Mouse (Mus musculus) adrenal gland, postnatal 10 days (tissue): ENCODE measurements at regions not wholly inside any gene's neighbourhood (a gene's known extent, or its start where the extent isn't known, plus 50 kb on each side); places are given as distances from the start of the nearest gene placed in this dataset.

Experiments
- DNase-seq: peaks from one replicate; pipeline ENCODE4 v3.0.0; 2021; ENCODE audit warnings: mixed read lengths

DNA sequence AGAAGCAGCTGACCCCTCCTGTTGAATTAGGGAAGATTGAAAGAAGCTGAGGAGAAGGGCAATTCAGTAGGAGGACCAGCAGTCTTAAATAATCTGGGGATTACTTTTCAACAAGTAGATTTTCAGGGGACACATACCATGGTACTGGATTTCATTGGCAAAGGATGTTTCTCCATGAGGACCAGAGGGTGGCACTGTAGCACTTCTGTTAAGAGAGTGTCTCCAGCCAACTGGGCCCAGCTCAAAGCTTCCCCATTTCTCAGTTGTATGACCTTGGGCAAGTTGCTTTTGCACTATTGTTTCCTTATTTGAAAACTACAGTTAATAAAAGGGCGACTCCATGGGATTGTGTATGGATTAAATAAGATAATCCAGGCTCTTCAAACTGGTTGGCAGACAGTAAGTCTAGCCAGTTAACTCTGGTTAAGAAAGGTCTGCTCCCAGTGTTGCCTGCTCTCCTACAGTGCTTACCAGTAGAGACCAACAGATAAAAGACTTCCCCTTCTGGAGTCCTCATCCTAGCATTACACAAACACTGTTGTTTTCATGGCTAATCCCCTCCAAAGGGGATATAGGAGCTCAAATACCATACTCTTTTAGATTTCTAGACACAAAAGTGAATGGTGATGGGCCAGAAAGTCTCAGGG is 259.9 kb downstream of the Stim2 start:
- DNase-seq: peak; percentile 42

DNA sequence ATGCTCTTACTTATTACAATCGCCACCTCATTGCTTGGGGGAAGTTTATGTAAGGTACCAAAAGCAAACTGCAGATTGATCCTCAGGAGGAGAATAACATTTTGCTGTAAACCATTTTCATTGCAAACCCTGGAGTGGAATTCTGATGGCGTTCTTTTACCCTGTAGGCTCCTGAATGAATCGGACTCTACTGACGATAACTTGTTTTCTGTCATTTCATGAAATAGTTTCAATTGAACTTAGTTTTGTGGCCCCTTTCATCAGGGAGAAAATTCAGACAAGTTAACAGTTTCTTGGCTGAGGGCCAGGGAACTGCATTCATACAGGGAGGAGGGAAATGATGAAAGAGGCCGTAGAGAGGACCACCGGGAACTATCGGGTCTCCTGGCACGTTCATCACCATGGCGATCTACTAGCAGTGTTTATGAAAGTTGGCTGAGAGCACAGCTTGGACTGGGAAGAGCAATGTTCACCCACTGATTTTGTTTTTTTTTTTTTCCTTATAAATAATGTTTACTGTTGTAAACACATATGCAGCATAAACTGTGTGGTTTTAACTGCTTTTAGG is 266.7 kb downstream of the Stim2 start:
- no peak for DNase-seq

- DNase-seq: no peak
These were observed 269.7 kb downstream of the Stim2 start for GRCm38 (mm10) chr5:54267905-54268590.

DNA sequence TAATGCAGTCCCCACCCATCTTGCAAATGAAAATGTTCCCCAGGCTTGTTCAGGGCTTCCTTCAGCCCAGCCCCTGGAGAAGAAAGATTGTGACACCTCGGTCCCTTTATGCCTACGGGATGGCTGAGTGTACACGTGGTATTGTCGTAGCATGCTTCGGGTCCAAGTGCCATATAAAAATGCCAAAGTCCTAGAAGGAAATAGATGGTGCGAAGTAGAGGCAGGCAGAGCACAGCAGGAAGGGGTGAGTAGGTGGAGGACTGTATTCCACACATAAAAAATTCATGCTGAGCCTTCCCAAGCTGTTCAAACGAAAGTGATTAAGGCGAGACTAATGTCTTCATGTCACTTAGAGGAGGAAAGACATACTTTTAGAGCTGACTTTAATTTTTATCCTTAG is 281.1 kb downstream of the Stim2 start:
- DNase-seq: no peak

- no peak for DNase-seq
These were observed 282.4 kb downstream of the Stim2 start for GRCm38 (mm10) chr5:54280670-54281069.

GRCm38 (mm10) chr5:54281121-54281520 is 282.8 kb downstream of the Stim2 start:
- no peak for DNase-seq

GRCm38 (mm10) chr5:54290372-54291080 is 292.2 kb downstream of the Stim2 start:
- DNase-seq: peak; percentile 6

DNA sequence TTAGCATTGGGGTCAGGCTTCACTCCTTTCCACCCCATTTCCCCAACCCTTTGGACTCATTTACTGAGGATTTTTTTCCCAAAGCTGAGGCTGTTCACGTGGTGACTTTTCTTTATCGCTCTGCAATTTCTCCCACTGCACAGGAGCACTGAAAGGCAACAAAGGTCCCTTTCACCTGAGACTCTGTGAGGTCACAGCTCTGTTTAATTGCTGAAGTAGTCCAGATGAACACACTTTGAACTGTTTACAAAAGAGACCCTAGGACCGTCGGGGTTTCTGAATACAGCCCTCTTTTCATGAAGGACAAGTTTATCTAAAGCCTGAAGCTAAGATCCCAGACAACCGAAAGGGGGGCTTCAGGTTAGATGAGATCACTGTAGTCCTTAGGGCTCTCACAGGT is 293.6 kb downstream of the Stim2 start:
- no peak for DNase-seq

DNA sequence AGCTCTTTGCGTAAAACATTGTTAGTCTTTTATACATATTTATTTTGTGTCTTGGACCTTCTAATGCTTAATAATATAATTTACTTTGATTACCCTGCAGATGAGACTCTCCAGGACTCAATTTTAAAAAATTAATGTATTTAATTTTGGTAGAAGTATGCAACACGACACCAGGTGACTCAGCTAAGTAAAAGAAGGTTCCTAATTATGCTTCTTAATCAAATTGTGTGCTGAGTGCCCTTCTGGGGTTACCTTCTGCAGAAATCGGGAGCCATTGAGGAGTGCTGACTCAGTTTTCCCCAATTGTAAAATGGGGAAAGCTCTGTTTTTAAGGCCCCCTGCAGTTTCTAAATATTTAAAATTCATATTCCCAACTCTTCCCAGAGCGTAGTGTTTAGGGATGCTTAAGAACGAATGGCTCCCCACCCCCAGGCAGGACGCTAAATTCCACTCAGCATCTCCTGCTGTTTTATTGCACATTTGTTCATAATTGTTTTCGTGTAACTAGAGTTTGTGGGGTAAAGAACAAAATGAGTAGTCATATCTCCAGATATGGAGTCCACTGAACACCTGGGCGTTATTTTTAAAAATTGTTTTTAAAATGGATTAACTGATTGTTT is 315.5 kb downstream of the Stim2 start:
- no peak for DNase-seq

GRCm38 (mm10) chr5:54330415-54330814 is 332.1 kb downstream of the Stim2 start:
- DNase-seq: no peak

- DNase-seq: no peak
These were observed 344.7 kb downstream of the Stim2 start for GRCm38 (mm10) chr5:54342976-54343375.

GRCm38 (mm10) chr5:54343432-54343831 is 345.1 kb downstream of the Stim2 start:
- DNase-seq: no peak

- DNase-seq: no peak
These were observed 350.7 kb downstream of the Stim2 start for GRCm38 (mm10) chr5:54348820-54349596.

- no peak for DNase-seq
These were observed 351.6 kb downstream of the Stim2 start for GRCm38 (mm10) chr5:54349775-54350332.

GRCm38 (mm10) chr5:54356105-54356504 is 357.8 kb downstream of the Stim2 start:
- DNase-seq: no peak

DNA sequence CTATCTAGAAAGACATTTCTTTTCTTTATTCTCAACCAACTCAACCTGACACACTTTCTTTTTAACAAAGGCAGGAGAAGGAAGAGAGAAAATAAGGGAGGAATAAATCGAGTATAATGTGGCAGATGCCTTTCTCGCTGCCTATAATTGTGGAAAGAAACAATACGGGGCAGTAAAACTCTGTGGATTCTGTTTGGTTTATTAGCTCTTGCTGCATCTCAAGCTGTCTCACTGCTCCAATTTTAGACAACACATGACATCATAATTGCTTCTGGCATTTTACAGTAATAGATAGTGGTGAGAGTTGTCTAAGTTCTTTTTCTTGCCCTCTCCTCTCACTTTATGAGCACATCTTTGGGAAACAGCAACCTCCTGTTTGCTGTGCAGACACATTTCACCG is 359.2 kb downstream of the Stim2 start:
- DNase-seq: no peak

DNA sequence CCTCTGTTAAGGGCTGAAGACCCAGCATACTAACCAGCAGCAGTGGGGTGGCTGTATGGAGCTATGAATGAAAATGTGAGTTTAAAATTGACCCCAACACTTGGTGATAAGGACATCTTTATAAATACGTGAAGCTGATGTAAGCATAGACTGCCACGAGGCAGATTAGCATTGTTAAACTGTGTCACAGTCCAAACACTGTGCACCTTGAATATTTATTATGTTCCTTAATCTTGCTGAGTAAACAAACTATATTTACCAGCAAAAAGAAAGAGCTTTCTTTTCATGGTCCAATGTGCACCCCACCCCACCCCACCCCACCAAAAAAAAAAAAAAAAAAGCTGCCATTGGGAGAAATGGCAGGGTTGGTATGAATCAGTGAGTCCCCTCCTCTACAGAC is 359.9 kb downstream of the Stim2 start:
- DNase-seq: no peak
